Mouse (Mus musculus) cerebellum, postnatal 4 days (tissue): ENCODE results near the gene Scgb1b7.
"Not testable (repeated sequence)": the region's sequence is repeated elsewhere in the genome, so short reads cannot be mapped to it uniquely, and the experiment has no call there.

Source experiments
- DNase-seq, 2 experiments: peaks; one replicate each; pipeline ENCODE4 v3.0.0; 2022; ENCODE audit warnings: low spot score in 2 of 2, mixed read lengths in 1 of 2

The Scgb1b7 gene

DNA sequence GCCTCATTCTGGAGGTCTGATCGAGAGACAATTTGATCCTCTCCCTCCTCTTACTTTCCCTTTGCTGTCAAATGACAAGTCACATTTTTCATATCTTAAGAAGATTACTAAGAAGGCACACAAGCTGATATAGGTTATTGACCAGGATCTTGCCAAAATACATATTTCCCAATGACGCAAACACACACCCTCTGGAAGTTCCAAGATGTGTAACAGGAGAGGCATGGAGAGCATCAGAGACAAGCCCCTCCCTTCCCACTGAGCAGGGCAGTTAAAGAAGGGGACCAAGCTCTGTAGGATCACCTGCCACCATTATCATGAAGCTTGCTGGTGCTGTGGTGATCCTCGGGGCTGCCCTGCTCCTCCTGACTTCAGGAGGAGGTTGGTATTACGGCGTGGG lies at the start of gene Scgb1b7:
Gene Scgb1b7 (plus strand): TSS at position 301 of the 400 bp plus-strand sequence.
- DNase-seq, result not testable (repeated sequence)

GRCm38 (mm10) chr7:31705657-31706056 lies 6.8 kb upstream of the Scgb1b7 start, which contains the start of gene Scgb2b7:
TSS of gene Scgb2b7 (minus strand) at chr7:31705757.
- DNase-seq, result not testable (repeated sequence)
